Mouse (Mus musculus) ES-E14 (cell line): ENCODE measurements around the gene Sox14. TPM values are rescaled to one million over a fixed set of nuclear protein-coding genes. Genes with fewer than 3 reads are reported as not detected.

Experiments used
- DNase-seq: peaks from one replicate; pipeline ENCODE4 v3.0.0-alpha.2; 2013; ENCODE audit warnings: low read depth, low spot score
- H3K27ac ChIP-seq: 2 replicates; pipeline ENCODE4 v1.5.1; 2012; ENCODE audit warnings: low read depth, mild to moderate bottlenecking, low read length, moderate library complexity, mixed read lengths; ENCODE audit not compliant: poor library complexity, insufficient read depth, severe bottlenecking
- H3K36me3 ChIP-seq: 2 replicates; pipeline ENCODE4 v1.6.1; 2012; ENCODE audit warnings: mild to moderate bottlenecking, low read length, moderate library complexity, mixed read lengths; ENCODE audit not compliant: control insufficient read depth, poor library complexity, insufficient read depth, severe bottlenecking
- H3K4me1 ChIP-seq, 2 experiments: fragments of 150-350 bp in 1 of 2; sonication (generic) in 1 of 2; 2 replicates each; pipeline ENCODE4 v1.6.1; 2012; ENCODE audit warnings: low read length in 2 of 2, mild to moderate bottlenecking in 1 of 2, mixed read lengths in 1 of 2; ENCODE audit not compliant: control insufficient read depth in 2 of 2, insufficient read depth in 2 of 2, poor library complexity in 1 of 2
- H3K4me3 ChIP-seq, 2 experiments: fragments of 150-350 bp in 1 of 2; sonication (generic) in 1 of 2; 2 replicates each; pipeline ENCODE4 v1.5.1; 2012; ENCODE audit warnings: low read length in 2 of 2, low read depth in 1 of 2, mild to moderate bottlenecking in 1 of 2, mixed read lengths in 1 of 2; ENCODE audit not compliant: insufficient read depth in 1 of 2, poor library complexity in 1 of 2, severe bottlenecking in 1 of 2
- H3K9ac ChIP-seq: 2 replicates; pipeline ENCODE4 v1.6.1; 2012; ENCODE audit warnings: low read depth, mild to moderate bottlenecking, low read length, mixed read lengths; ENCODE audit not compliant: poor library complexity, insufficient read depth, severe bottlenecking
- H3K9me3 ChIP-seq: fragments of 150-350 bp; sonication (generic); 2 replicates; pipeline ENCODE4 v1.6.1; 2012; ENCODE audit warnings: low read depth, mild to moderate bottlenecking, low read length; ENCODE audit not compliant: control insufficient read depth, insufficient read depth
- CHD2 ChIP-seq: IDR thresholded peaks from 2 replicates; pipeline ENCODE4 v1.6.1; 2014; ENCODE audit warnings: mild to moderate bottlenecking, low read depth, low read length, inconsistent platforms
- HCFC1 ChIP-seq: IDR thresholded peaks from 2 replicates; pipeline ENCODE4 v1.6.1; 2012; ENCODE audit warnings: low read length, inconsistent platforms, borderline replicate concordance; ENCODE audit not compliant: insufficient read depth
- MAFK ChIP-seq: IDR thresholded peaks from 2 replicates; pipeline ENCODE4 v1.6.1; 2014; ENCODE audit warnings: mild to moderate bottlenecking, low read depth, low read length, inconsistent platforms; ENCODE audit not compliant: insufficient read depth
- ZC3H11A ChIP-seq: IDR thresholded peaks from 2 replicates; pipeline ENCODE4 v1.6.1; 2012; ENCODE audit warnings: low read depth, mild to moderate bottlenecking, inconsistent platforms, low read length, borderline replicate concordance
- ZNF384 ChIP-seq: IDR thresholded peaks from 2 replicates; pipeline ENCODE4 v1.6.1; 2012; ENCODE audit warnings: low read depth, low read length, inconsistent platforms
- in situ Hi-C, 2 experiments: fragments of 600-800 bp; cut with MboI; formaldehyde crosslinking; loops; one replicate each; pipeline ENCODE4 v1.15.1; 2025; ENCODE audit warnings: low sequenced_read_pairs in 2 of 2, inconsistent platforms in 1 of 2; ENCODE audit not compliant: unreplicated experiment in 2 of 2
- total RNA-seq: library from RNA; depleted of rRNA; stranded (reverse); fragments of 300-350 nt; gene quantifications from 2 replicates; pipeline ENCODE4 v1.2.3, GENCODE M21; 2012

Sox14 gene
- total RNA-seq, 1 experiment, result not detected

GRCm38 (mm10) chr9:99846820-99847219, 29.1 kb downstream of the Sox14 start:
- Histone ChIP-seq H3K9me3 (no peaks in the 10 kb centered on the region), H3K9ac (no peak overlapping the region), H3K4me1 (no peaks in the 10 kb centered on the region), H3K4me3 (no peak overlapping the region), H3K36me3 (no peaks in the 10 kb centered on the region), H3K27ac (no peak overlapping the region)
- DNase-seq, result peak; percentile 65
- in situ Hi-C loops, result loop anchor here in 1 of 2 experiments (25.0 kb wide), 1 partner anchor 540 kb away; no protein-coding TSS in a partner anchor
- no peak for TF ChIP-seq HCFC1
- TF ChIP-seq ZC3H11A, result peak; percentile 74

GRCm38 (mm10) chr9:99839367-99839766, 36.6 kb downstream of the Sox14 start:
- Histone ChIP-seq H3K9me3 (no peaks in the 10 kb centered on the region), H3K27ac (no peak overlapping the region), H3K4me3 (no peak overlapping the region), H3K36me3 (no peaks in the 10 kb centered on the region), H3K9ac (no peak overlapping the region), H3K4me1 (no peaks in the 10 kb centered on the region)
- no peak for DNase-seq
- TF ChIP-seq ZC3H11A (no peak), CHD2 (no peak), MAFK (no peak), ZNF384 (no peak), HCFC1 (no peak)
- in situ Hi-C loops, result loop anchor here in 1 of 2 experiments (25.0 kb wide), 1 partner anchor 548 kb away; no protein-coding TSS in a partner anchor

GRCm38 (mm10) chr9:99838877-99839276, 37.1 kb downstream of the Sox14 start:
- TF ChIP-seq HCFC1, result no peak
- no peak for TF ChIP-seq ZC3H11A
- H3K9ac ChIP-seq, result no peak overlapping the region
- no peaks in the 10 kb centered on the region for H3K4me1 ChIP-seq
- no peak for DNase-seq
- H3K27ac ChIP-seq, result no peak overlapping the region
- H3K4me3 ChIP-seq, result no peak overlapping the region
- H3K9me3 ChIP-seq, result no peaks in the 10 kb centered on the region
- no peaks in the 10 kb centered on the region for H3K36me3 ChIP-seq
- in situ Hi-C loops, result loop anchor here in 1 of 2 experiments (25.0 kb wide), 1 partner anchor 548 kb away; no protein-coding TSS in a partner anchor

- no peaks in the 10 kb centered on the region for H3K9me3 ChIP-seq
- no peak for TF ChIP-seq CHD2
- TF ChIP-seq MAFK, result no peak
- no peak for TF ChIP-seq ZNF384
- TF ChIP-seq HCFC1, result no peak
- TF ChIP-seq ZC3H11A, result no peak
- H3K27ac ChIP-seq, result no peak overlapping the region
- no peak overlapping the region for H3K4me3 ChIP-seq
- H3K4me1 ChIP-seq, result no peaks in the 10 kb centered on the region
- no peak overlapping the region for H3K9ac ChIP-seq
- in situ Hi-C loops, result loop anchor here in 1 of 2 experiments (25.0 kb wide), 1 partner anchor 551 kb away; no protein-coding TSS in a partner anchor
- no peaks in the 10 kb centered on the region for H3K36me3 ChIP-seq
- DNase-seq, result no peak
Observed at GRCm38 (mm10) chr9:99836707-99837106, 39.3 kb downstream of the Sox14 start.
